Mouse (Mus musculus): Measurements from ENCODE around the gene Rasd2.

GRCm38 (mm10) chr8:75222665-75223064 is 8.9 kb downstream of the Rasd2 start:
- TF ChIP-seq FLI1 (IDR thresholded peaks at IDR 0.05; ENCODE audit: low read length) (no peak), GATA1 (IDR thresholded peaks at IDR 0.05; ENCODE audit: borderline replicate concordance, low read length) (no peak)
